Comparison of ENCODE assay signal across 27 mouse cellular contexts in the genomic region with DNA sequence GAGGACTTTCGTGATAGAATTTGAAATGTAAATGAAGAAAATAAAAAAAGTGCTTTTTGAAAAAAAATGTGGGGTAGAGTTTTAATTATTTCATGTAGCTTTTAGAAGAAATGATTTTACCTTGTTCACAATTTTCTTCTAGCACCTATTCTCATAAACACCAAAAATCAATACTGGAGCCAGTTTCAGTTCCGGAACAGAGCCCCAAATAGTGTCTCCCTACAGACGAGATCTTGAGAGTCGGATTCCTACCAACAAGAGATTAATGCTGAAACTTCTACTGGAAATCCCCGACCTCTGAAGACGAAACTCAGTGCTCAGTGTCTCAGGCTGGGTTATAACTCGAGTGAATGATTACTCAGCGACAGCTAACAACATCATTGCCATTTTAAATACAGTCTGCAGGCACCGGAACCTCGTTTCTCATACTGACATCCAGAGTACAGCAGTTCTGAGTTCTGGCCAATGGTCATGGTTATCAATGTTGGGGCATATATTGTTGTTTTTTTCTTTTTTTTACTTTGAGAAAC.
DNase-seq lines count a peak whose midpoint lies in the region; ATAC-seq and TF ChIP-seq lines count a peak whose summit lies in the region.
"Had no signal": no experiment of that assay in that cellular context is flagged by ENCODE, and none has a peak within 500 bp of the region (broad histone marks: within the 10 kb centered on the region; RNA-seq: fewer than 3 reads in every experiment).

No protein-coding gene starts in this region.

- H3K4me3 ChIP-seq in gastrocnemius, adult 2 months, result peak overlapping the region; percentile 51
- no peak overlapping the region for H3K4me3 ChIP-seq in midbrain, embryonic 10.5 days
- H3K4me3 ChIP-seq: embryonic facial prominence, embryonic 10.5 days; embryonic facial prominence, embryonic 13.5 days; erythroblast, embryonic 14.5 days; forebrain, embryonic 12.5 days; forebrain, embryonic 15.5 days; heart, adult 2 months; heart, embryonic 10.5 days; heart, embryonic 13.5 days; hindbrain, embryonic 15.5 days had no signal

- no peaks in the 10 kb centered on the region for H3K9me3 ChIP-seq in midbrain, embryonic 10.5 days (replicated peaks)
- H3K9me3 ChIP-seq: embryonic facial prominence, embryonic 10.5 days; embryonic facial prominence, embryonic 13.5 days; forebrain, embryonic 12.5 days; forebrain, embryonic 15.5 days; heart, embryonic 10.5 days; heart, embryonic 13.5 days; hindbrain, embryonic 15.5 days had no signal

- peak; percentile 22 for DNase-seq in gastrocnemius, adult 2 months
- DNase-seq in gastrocnemius, postnatal 14 days, result no peak
- peak; percentile 48 for DNase-seq in induced T-regulatory cell, adult 2 months (ENCODE audit: low read depth)
- DNase-seq in midbrain, embryonic 10.5 days (ENCODE audit: low spot score), result no peak
- no peak for DNase-seq in lung, adult 18-20 months
- DNase-seq in yolk sac, embryonic 10.5 days (ENCODE audit: low spot score), result no peak
- DNase-seq: adrenal gland, adult 8-10 months; adrenal gland, postnatal 25 days; cerebellum, adult 11-12 months; cerebellum, adult 8-10 months; cerebellum, postnatal 10 days; cerebellum, postnatal 36 days; embryo, embryonic 11 days; heart, adult 2 months; heart, postnatal 14 days; heart, postnatal 4 days; kidney, adult 18-20 months had no signal

- no peak for TF ChIP-seq CTCF in gastrocnemius, adult 2 months (IDR thresholded peaks at IDR 0.05)

- H3K27ac ChIP-seq in gastrocnemius, adult 2 months, result peak overlapping the region; percentile 85
- H3K27ac ChIP-seq in midbrain, embryonic 10.5 days (replicated peaks), result no peak overlapping the region
- H3K27ac ChIP-seq: embryonic facial prominence, embryonic 10.5 days; embryonic facial prominence, embryonic 13.5 days; forebrain, embryonic 12.5 days; forebrain, embryonic 15.5 days; heart, adult 2 months; heart, embryonic 10.5 days; heart, embryonic 13.5 days; hindbrain, embryonic 15.5 days had no signal

- no peaks in the 10 kb centered on the region for H3K36me3 ChIP-seq in midbrain, embryonic 10.5 days
- H3K36me3 ChIP-seq: embryonic facial prominence, embryonic 10.5 days; embryonic facial prominence, embryonic 13.5 days; forebrain, embryonic 12.5 days; forebrain, embryonic 15.5 days; heart, embryonic 10.5 days; heart, embryonic 13.5 days; hindbrain, embryonic 15.5 days had no signal

- H3K4me1 ChIP-seq in midbrain, embryonic 10.5 days, result no peaks in the 10 kb centered on the region
- H3K4me1 ChIP-seq: embryonic facial prominence, embryonic 10.5 days; embryonic facial prominence, embryonic 13.5 days; forebrain, embryonic 12.5 days; forebrain, embryonic 15.5 days; heart, embryonic 10.5 days; heart, embryonic 13.5 days; hindbrain, embryonic 15.5 days had no signal

- WGBS in midbrain, embryonic 10.5 days, result 90% methylated on average over 10 of the region's 10 CpGs

- peak; percentile 84 for ATAC-seq in CD4-positive, CD25-positive, alpha-beta regulatory T cell, adult 4 months
- ATAC-seq: forebrain, embryonic 15.5 days; intestine, embryonic 16.5 days had no signal

- H3K27me3 ChIP-seq in midbrain, embryonic 10.5 days (ENCODE audit: low read depth, poor library complexity, severe bottlenecking), result no peaks in the 10 kb centered on the region
- H3K27me3 ChIP-seq: embryonic facial prominence, embryonic 13.5 days; forebrain, embryonic 12.5 days; forebrain, embryonic 15.5 days; heart, embryonic 13.5 days; hindbrain, embryonic 15.5 days had no signal

- intact Hi-C loops in gastrocnemius, adult 2 months (cut with DNase I), result loop anchor here (5.0 kb wide), 1 partner anchor 73 kb away; no protein-coding TSS in a partner anchor
- intact Hi-C loops in gastrocnemius, postnatal 14 days (cut with DNase I; ENCODE audit: low total_unique reads), result no loop called here

Comparison
In these comparisons a context has a peak if more than half of its experiments do, and no peak if none do; other contexts are left out.
1. DNase-seq: peak in gastrocnemius, adult 2 months (single experiment) and induced T-regulatory cell, adult 2 months (single experiment); none in gastrocnemius, postnatal 14 days (single experiment), midbrain, embryonic 10.5 days (single experiment), lung, adult 18-20 months (0 of 2) and yolk sac, embryonic 10.5 days (single experiment).